Comparison of ENCODE assay signal across 33 mouse cellular contexts in genomic region chr13:51535326-51535725, GRCm38 (mm10). TPM values are rescaled to one million over a fixed set of nuclear protein-coding genes. Genes with fewer than 3 reads are reported as not detected.
"Had no signal": no experiment of that assay in that cellular context is flagged by ENCODE, and none has a peak within 500 bp of the region (broad histone marks: within the 10 kb centered on the region; RNA-seq: fewer than 3 reads in every experiment).

No protein-coding gene starts in this region.

- H3K36me3 ChIP-seq: heart, embryonic 12.5 days; heart, embryonic 13.5 days; heart, embryonic 15.5 days; hindbrain, embryonic 10.5 days; hindbrain, embryonic 12.5 days; hindbrain, embryonic 13.5 days; hindbrain, embryonic 15.5 days; intestine, embryonic 15.5 days; kidney, embryonic 15.5 days had no signal

- H3K27me3 ChIP-seq: heart, embryonic 13.5 days; heart, embryonic 15.5 days; hindbrain, embryonic 12.5 days; hindbrain, embryonic 13.5 days; hindbrain, embryonic 15.5 days; intestine, embryonic 15.5 days; kidney, embryonic 15.5 days had no signal

- H3K27ac ChIP-seq: heart, embryonic 13.5 days; heart, embryonic 15.5 days; hindbrain, embryonic 10.5 days; hindbrain, embryonic 12.5 days; hindbrain, embryonic 13.5 days; hindbrain, embryonic 14.5 days; hindbrain, embryonic 15.5 days; hindbrain, postnatal 0 days; intestine, embryonic 15.5 days; kidney, embryonic 15.5 days; kidney, postnatal 0 days; layer of hippocampus, adult 2 months; left cerebral cortex, adult 2 months had no signal

- DNase-seq: heart, postnatal 10 days; heart, postnatal 14 days; heart, postnatal 36 days; heart, postnatal 4 days; kidney, adult 11 months; kidney, adult 18-20 months; kidney, adult 2 months; kidney, adult 8-10 months; kidney, adult 9 months; kidney, postnatal 10 days; kidney, postnatal 14 days; kidney, postnatal 25 days; kidney, postnatal 36 days; kidney, postnatal 4 days; layer of hippocampus, adult 9-11 months; layer of hippocampus, postnatal 36 days had no signal

- H3K4me3 ChIP-seq: heart, embryonic 12.5 days; heart, embryonic 13.5 days; heart, embryonic 15.5 days; hindbrain, embryonic 10.5 days; hindbrain, embryonic 12.5 days; hindbrain, embryonic 13.5 days; hindbrain, embryonic 15.5 days; intestine, embryonic 15.5 days; kidney, embryonic 15.5 days; layer of hippocampus, adult 2 months; left cerebral cortex, adult 2 months had no signal

- H3K9ac ChIP-seq: heart, embryonic 12.5 days; heart, embryonic 13.5 days; heart, embryonic 15.5 days; hindbrain, embryonic 12.5 days; hindbrain, embryonic 13.5 days; hindbrain, embryonic 14.5 days; hindbrain, embryonic 15.5 days; intestine, embryonic 15.5 days; kidney, embryonic 15.5 days had no signal

- H3K4me1 ChIP-seq: heart, embryonic 12.5 days; heart, embryonic 13.5 days; heart, embryonic 15.5 days; hindbrain, embryonic 10.5 days; hindbrain, embryonic 12.5 days; hindbrain, embryonic 13.5 days; hindbrain, embryonic 15.5 days; intestine, embryonic 15.5 days; kidney, embryonic 15.5 days had no signal

RNA-seq across cellular contexts. Expression of gene Shc3, which starts 33.9 kb away (rescaled TPM):
- total RNA-seq: hematopoietic stem cell, adult 5-6 weeks had no signal
- polyA plus RNA-seq: heart, embryonic 14.5 days; inflammation-experienced regulatory T-cells, adult 6 months had no signal
